Mouse (Mus musculus) liver, embryonic 12.5 days (tissue): ENCODE measurements at regions not wholly inside any gene's neighbourhood (a gene's known extent, or its start where the extent isn't known, plus 50 kb on each side); places are given as distances from the start of the nearest gene placed in this dataset.

ENCODE experiments used
- ATAC-seq: fragments of 200-750 bp; cut with Nextera tagmentation; 2 replicates; pipeline ENCODE4 v1.8.0; 2017; ENCODE audit warnings: moderate number of reproducible peaks, mild to moderate bottlenecking, moderate library complexity
- H3K27ac ChIP-seq: fragments of 300-500 bp; sonication (generic); 2 replicates; pipeline ENCODE4 v1.5.1; 2016; ENCODE audit warnings: mild to moderate bottlenecking
- H3K27me3 ChIP-seq: fragments of 300-500 bp; sonication (generic); replicated peaks from 2 replicates; pipeline ENCODE4 v1.6.1; 2016; ENCODE audit warnings: mild to moderate bottlenecking, moderate library complexity
- H3K36me3 ChIP-seq: fragments of 300-500 bp; sonication (generic); 2 replicates; pipeline ENCODE4 v1.6.1; 2016; ENCODE audit warnings: mild to moderate bottlenecking, moderate library complexity
- H3K4me1 ChIP-seq: fragments of 300-500 bp; sonication (generic); 2 replicates; pipeline ENCODE4 v1.6.1; 2016
- H3K4me2 ChIP-seq: fragments of 300-500 bp; sonication (generic); 2 replicates; pipeline ENCODE4 v1.6.1; 2016; ENCODE audit warnings: mild to moderate bottlenecking, moderate library complexity
- H3K4me3 ChIP-seq: fragments of 300-500 bp; sonication (generic); 2 replicates; pipeline ENCODE4 v1.5.1; 2016; ENCODE audit warnings: mild to moderate bottlenecking, moderate library complexity
- H3K9ac ChIP-seq: fragments of 300-500 bp; sonication (generic); 2 replicates; pipeline ENCODE4 v1.6.1; 2016; ENCODE audit warnings: mild to moderate bottlenecking, moderate library complexity
- H3K9me3 ChIP-seq: fragments of 300-500 bp; sonication (generic); replicated peaks from 2 replicates; pipeline ENCODE4 v1.6.1; 2016; ENCODE audit warnings: mild to moderate bottlenecking, moderate library complexity
- WGBS: fragments of 180-500 bp; shearing (Covaris S2); methylation state at CpG from one replicate; pipeline ENCODE4 v1.1.7; 2016; ENCODE audit not compliant: insufficient replicate concordance; 5-methylcytosine and 5-hydroxymethylcytosine counted together

DNA sequence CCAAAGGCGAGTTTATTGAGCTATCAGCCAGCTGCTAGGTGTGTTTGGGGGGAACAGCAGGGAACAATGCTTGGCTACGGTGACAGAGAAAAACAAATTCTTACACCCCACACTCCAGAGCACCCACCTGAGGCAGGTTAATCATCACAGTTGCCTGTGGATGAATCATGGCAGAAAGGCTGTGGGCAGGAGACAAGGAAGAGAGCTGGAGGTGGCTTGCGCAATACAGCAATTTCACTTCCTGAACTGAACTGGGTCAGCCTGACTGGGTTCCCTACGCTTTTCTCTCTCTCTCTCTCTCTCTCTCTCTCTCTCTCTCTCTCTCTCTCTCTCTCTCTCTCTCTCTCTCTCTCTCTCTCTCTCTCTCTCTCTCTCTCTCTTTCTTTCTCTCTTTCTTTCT is 481.5 kb downstream of the Zfp704 start:
- WGBS = 50% methylated on average over 4 of the region's 4 CpGs
- ATAC-seq = no peak

DNA sequence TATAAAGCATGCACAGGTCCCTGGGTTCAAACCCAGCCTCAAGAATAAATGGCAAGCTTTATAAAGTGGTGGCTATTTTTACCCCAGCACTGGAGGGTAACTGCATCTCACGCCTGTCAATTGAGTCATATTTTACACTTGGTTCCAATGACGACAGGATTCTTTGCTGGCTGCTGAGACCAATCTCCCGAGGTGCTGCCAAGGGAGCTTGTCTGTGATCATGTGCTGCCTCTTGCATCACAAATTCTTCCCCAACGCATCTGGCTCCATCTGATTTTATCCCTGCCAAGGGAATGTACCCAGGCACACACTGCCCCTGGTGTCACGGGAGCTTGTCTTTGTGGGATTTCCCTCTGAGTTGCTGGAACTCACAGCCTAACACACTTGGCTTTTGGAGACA is 486.8 kb downstream of the Zfp704 start:
- Histone ChIP-seq H3K4me2 (no peak overlapping the region), H3K27me3 (no peaks in the 10 kb centered on the region), H3K4me3 (no peak overlapping the region), H3K4me1 (no peaks in the 10 kb centered on the region), H3K9ac (no peak overlapping the region), H3K9me3 (no peaks in the 10 kb centered on the region), H3K27ac (no peak overlapping the region), H3K36me3 (no peaks in the 10 kb centered on the region)
- ATAC-seq = no peak
- WGBS = 54% methylated on average over 5 of the region's 5 CpGs

More for the DNA sequence above, 481.5 kb downstream of the Zfp704 start:
- H3K4me3 ChIP-seq = no peak overlapping the region
- H3K27me3 ChIP-seq = no peaks in the 10 kb centered on the region
- no peaks in the 10 kb centered on the region for H3K36me3 ChIP-seq
- H3K27ac ChIP-seq = no peak overlapping the region
- H3K9ac ChIP-seq = no peak overlapping the region
- H3K9me3 ChIP-seq = no peaks in the 10 kb centered on the region
- H3K4me2 ChIP-seq = no peak overlapping the region
- no peaks in the 10 kb centered on the region for H3K4me1 ChIP-seq

DNA sequence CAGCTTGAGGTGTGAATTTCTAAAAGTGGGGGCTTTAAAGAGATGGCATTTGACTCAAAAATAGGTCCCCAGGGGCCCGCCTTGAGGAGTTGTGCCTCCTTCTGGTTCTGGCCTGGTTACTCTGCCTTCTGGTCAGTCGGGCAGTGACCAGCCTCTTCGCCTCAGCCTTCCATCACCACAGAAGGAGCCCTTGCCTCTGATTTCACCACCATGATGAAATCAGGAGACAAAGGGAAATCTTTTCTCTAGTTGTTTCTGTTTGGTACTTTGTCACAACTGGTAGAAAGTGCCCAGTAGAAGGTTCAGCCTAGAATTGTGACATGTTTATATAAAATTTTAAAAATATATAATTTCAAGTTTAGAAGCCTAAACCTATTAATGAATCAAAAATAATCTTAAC is 492.0 kb downstream of the Zfp704 start:
- no peaks in the 10 kb centered on the region for H3K4me1 ChIP-seq
- H3K36me3 ChIP-seq = no peaks in the 10 kb centered on the region
- no peak for ATAC-seq
- no peak overlapping the region for H3K9ac ChIP-seq
- 54% methylated on average over 3 of the region's 3 CpGs for WGBS
- no peak overlapping the region for H3K4me2 ChIP-seq
- no peak overlapping the region for H3K27ac ChIP-seq
- H3K4me3 ChIP-seq = no peak overlapping the region
- no peaks in the 10 kb centered on the region for H3K9me3 ChIP-seq
- H3K27me3 ChIP-seq = no peaks in the 10 kb centered on the region

DNA sequence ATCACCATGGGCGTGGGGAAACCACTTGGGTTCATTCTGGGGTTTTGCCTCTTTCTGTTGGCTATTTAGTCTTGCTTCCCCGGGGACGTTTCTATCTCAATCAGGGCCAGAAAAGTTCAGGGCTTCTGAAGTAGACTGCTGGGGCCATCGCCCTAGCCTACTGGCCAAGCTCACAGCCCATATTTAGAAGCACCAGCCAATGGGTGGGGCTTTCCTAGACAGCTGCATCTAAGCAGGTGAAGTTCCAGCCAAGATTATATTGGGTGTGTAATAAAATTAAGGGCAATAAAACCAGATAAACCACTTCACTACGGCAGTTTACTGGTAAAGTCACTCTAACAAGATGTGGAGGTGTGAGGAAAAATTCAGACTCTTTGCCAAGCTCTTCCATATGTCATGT is 496.5 kb downstream of the Zfp704 start:
- Histone ChIP-seq H3K9ac (no peak overlapping the region), H3K4me2 (no peak overlapping the region), H3K4me1 (no peaks in the 10 kb centered on the region), H3K27me3 (no peaks in the 10 kb centered on the region), H3K27ac (no peak overlapping the region), H3K9me3 (no peaks in the 10 kb centered on the region), H3K4me3 (no peak overlapping the region), H3K36me3 (no peaks in the 10 kb centered on the region)
- 63% methylated on average over 5 of the region's 5 CpGs for WGBS
- no peak for ATAC-seq

DNA sequence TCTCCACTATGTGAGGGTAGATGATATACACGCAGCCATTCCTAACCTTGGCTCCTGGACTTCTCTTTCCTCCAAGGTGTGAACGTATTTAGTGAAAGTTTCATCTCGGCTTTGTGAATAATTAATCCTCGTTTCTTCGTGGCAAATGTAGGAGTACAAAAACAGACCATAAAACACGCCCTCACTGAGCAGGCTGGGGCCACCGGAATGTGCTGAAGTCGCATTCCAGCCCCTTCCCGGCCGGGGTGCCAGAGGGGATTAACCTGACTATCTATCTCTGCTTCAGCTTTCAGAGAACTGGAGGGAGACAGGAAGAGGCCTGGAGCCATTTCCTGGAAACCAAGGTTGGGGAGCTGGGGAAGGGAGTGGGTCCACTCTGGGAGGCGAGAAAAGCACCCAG is 499.1 kb downstream of the Zfp704 start:
- Histone ChIP-seq H3K36me3 (no peaks in the 10 kb centered on the region), H3K9ac (no peak overlapping the region), H3K9me3 (no peaks in the 10 kb centered on the region), H3K4me2 (no peak overlapping the region), H3K4me1 (0 out of 2 replicates have a peak, but pooled peaks cover under 1% of the 10 kb centered on the region), H3K27ac (no peak overlapping the region), H3K4me3 (no peak overlapping the region), H3K27me3 (no peaks in the 10 kb centered on the region)
- 49% methylated on average over 11 of the region's 11 CpGs for WGBS
- ATAC-seq = no peak

DNA sequence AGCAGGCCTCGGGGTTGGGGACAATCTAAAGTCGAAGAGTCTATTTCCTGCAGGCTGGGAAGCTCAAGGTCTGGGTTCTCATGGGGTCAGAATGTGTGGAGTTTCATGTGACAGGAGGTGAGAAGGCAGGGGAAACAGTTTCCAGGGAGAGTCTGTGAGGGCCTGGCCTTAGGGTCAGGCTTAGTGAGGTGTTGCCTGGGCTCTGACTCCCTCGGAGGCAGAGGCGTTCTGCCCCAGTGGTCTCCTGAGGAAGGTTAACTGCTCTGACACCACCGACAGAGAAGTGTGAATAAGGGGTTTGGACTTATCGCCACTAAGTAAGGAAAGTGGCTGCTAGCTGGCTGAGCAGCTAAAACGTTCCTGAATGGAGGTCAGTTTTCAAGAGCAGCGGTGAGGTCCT is 499.9 kb downstream of the Zfp704 start:
- no peak for ATAC-seq
- no peaks in the 10 kb centered on the region for H3K36me3 ChIP-seq
- WGBS = 34% methylated on average over 8 of the region's 8 CpGs

DNA sequence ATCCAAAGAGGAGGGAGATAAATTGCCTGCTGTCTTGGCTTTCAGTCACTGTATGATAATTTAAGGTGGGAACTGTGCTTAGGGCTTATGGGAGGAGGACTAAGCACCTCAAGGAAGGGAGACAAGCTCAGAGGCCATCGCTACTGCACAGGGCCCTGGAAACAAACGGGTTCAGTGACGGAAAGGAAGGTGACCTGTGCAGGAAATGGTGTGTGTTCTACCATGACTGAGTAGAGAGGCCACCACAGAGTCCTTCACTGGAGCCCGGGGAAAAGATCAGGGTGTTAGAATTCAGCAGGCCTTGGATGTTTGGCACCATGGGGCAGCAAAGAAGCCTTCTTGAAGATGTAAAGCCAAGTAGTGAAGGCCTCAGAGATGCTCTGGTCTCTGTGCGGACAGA is 500.4 kb downstream of the Zfp704 start:
- Histone ChIP-seq H3K36me3 (no peaks in the 10 kb centered on the region), H3K9me3 (no peaks in the 10 kb centered on the region), H3K27ac (no peak overlapping the region), H3K4me2 (no peak overlapping the region), H3K9ac (no peak overlapping the region), H3K4me3 (no peak overlapping the region), H3K4me1 (0 out of 2 replicates have a peak, but pooled peaks cover 4% of the 10 kb centered on the region), H3K27me3 (no peaks in the 10 kb centered on the region)
- no peak for ATAC-seq
- 67% methylated on average over 5 of the region's 5 CpGs for WGBS

More for the DNA sequence above, 499.9 kb downstream of the Zfp704 start:
- H3K9me3 ChIP-seq = no peaks in the 10 kb centered on the region
- H3K9ac ChIP-seq = no peak overlapping the region
- no peak overlapping the region for H3K4me3 ChIP-seq
- H3K27me3 ChIP-seq = no peaks in the 10 kb centered on the region
- H3K27ac ChIP-seq = no peak overlapping the region
- H3K4me2 ChIP-seq = no peak overlapping the region
- H3K4me1 ChIP-seq = 0 out of 2 replicates have a peak, but pooled peaks cover 4% of the 10 kb centered on the region

DNA sequence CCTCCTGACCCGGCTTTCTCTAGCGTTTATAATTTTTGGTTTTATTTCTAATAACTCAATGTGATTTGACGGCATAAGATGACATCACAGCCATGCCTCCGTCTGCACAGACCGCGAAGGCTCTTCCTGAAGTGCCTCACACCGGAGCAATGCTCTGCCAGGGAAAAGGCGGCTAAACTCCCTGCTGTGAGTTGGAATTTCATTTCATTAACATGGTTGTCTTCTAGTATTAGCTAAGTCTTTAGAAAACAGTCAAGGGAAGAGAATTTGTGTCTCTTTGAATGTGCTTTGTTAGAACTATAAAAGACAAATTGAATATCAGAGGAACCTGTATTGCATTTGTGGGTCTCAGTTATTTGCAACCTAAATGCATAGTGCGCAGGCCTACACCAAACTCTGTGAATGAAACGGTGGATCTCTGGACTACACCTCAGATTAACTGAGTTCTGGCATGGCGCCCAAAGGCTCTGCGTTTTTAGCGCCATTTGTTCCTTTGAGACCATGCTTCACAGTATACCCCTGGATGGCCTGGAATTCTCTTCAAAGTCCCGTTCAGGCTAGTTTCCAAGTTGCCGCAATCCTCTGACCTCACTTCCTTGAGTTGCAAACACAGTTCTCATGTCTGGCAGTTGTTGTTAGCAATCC is 502.0 kb downstream of the Zfp704 start:
- Histone ChIP-seq H3K4me3 (no peak overlapping the region), H3K9me3 (no peaks in the 10 kb centered on the region), H3K4me1 (0 out of 2 replicates have a peak, but pooled peaks cover 4% of the 10 kb centered on the region), H3K27ac (no peak overlapping the region), H3K4me2 (no peak overlapping the region), H3K9ac (no peak overlapping the region), H3K36me3 (no peaks in the 10 kb centered on the region), H3K27me3 (no peaks in the 10 kb centered on the region)
- no peak for ATAC-seq
- WGBS = 76% methylated on average over 15 of the region's 15 CpGs

DNA sequence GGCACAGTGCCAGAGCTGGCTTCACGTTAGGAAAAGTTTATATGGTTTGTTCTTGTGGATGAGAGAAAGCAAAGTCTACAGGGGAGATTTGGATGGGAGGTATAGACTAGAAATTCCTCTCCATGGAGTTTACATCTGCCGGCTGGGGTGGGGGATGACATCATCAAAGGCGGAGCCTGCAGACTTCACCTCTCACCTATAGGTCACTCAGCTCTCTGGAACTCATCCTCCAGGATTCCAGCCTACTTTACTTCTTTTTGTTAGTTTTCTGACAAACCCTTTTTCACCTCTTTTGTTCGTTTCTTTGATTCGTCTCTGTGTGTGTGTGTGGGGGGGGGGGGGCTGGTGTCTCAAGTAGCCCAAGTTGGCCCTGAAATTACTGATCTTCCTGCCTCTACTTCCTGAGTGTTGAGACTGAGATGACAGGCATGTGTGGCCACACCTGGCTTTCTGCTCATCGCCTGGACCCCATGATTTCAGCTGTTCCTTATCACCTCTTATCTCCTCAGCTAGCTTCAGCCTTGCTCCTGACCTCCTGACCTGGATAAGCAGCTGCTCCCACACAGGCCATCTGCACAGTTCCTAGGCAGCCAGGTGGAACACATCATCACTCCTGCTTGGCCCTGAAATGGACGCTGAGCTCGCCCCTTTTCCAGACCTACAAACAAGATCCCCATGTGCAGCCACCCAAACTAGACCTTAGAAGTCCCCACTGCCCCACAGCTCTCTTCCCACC is 504.5 kb downstream of the Zfp704 start:
- no peak overlapping the region for H3K27ac ChIP-seq
- no peak overlapping the region for H3K4me3 ChIP-seq
- no peaks in the 10 kb centered on the region for H3K36me3 ChIP-seq
- no peak overlapping the region for H3K9ac ChIP-seq
- H3K4me2 ChIP-seq = no peak overlapping the region
- H3K4me1 ChIP-seq = 0 out of 2 replicates have a peak, but pooled peaks cover 4% of the 10 kb centered on the region
- no peaks in the 10 kb centered on the region for H3K27me3 ChIP-seq
- ATAC-seq = no peak
- H3K9me3 ChIP-seq = no peaks in the 10 kb centered on the region
- 42% methylated on average over 8 of the region's 8 CpGs for WGBS

DNA sequence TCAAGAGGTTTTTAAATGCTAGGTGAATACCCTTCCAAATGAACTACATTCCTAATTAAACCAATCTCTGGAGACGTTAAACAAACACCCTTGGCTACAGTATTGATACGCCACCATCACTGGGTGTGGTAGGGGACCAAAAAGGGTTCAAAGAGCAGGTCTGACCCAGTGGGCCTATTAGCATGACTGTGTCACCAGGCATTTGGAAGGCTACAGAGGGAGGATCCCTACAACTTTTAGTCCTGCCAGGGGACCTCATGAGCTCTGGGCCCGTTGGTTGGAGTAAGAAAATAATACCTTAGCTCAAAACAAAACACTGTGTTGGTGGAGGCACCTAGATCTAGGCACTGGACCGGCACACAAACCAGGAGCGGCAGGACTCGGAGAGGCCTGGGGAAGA is 506.4 kb downstream of the Zfp704 start:
- H3K9me3 ChIP-seq = no peaks in the 10 kb centered on the region
- ATAC-seq = no peak
- H3K27ac ChIP-seq = no peak overlapping the region
- H3K4me1 ChIP-seq = 0 out of 2 replicates have a peak, but pooled peaks cover 4% of the 10 kb centered on the region
- no peak overlapping the region for H3K4me3 ChIP-seq
- H3K27me3 ChIP-seq = no peaks in the 10 kb centered on the region
- no peaks in the 10 kb centered on the region for H3K36me3 ChIP-seq
- no peak overlapping the region for H3K4me2 ChIP-seq
- WGBS = 77% methylated on average over 6 of the region's 6 CpGs
- H3K9ac ChIP-seq = no peak overlapping the region

DNA sequence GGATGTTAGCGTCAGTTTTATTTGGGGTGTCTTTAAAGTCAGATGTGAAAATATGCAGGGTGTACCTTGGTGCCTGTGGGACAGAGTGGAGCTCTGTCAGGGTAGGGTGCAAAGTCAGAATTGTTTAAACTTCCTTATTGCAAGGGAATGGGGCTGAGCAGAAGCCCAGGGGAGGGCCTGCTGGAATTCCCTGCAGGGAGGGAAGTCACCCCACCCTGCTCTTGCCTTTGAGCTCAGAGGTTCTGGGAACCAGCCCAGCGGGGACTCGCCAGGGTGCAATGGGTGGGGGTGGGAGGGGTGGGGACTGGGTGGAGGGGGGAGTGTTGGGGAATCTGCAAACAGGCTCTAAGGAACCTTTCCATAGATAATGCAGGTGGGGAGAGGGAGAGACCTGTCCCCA is 508.6 kb downstream of the Zfp704 start:
- Histone ChIP-seq H3K36me3 (no peaks in the 10 kb centered on the region), H3K27me3 (no peaks in the 10 kb centered on the region), H3K27ac (no peak overlapping the region), H3K4me3 (no peak overlapping the region), H3K4me2 (no peak overlapping the region), H3K4me1 (0 out of 2 replicates have a peak, but pooled peaks cover 4% of the 10 kb centered on the region), H3K9me3 (no peaks in the 10 kb centered on the region), H3K9ac (no peak overlapping the region)
- no peak for ATAC-seq
- WGBS = 49% methylated on average over 3 of the region's 3 CpGs

DNA sequence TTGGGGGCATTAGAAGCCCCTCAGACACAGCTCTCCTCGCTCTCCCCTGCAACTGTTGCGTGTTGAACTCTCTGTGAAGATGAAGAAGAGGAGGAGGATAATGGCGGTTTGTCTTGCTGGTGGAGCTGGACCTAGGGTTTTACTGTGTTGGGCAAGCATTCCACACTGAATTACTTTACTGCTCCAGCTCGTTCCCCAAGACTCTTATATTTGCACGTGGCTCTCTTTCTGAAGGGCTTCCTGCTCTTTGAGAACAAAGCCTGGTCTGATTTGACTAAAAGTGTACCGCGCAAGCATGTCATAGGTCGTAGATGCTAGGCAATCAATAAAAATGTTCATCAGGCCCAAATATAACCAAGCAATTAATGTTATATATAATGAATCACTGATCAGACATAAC is 509.1 kb downstream of the Zfp704 start:
- no peaks in the 10 kb centered on the region for H3K36me3 ChIP-seq
- 72% methylated on average over 8 of the region's 8 CpGs for WGBS
- no peak for ATAC-seq

More for the DNA sequence above, 509.1 kb downstream of the Zfp704 start:
- H3K4me3 ChIP-seq = no peak overlapping the region
- no peaks in the 10 kb centered on the region for H3K27me3 ChIP-seq
- no peak overlapping the region for H3K4me2 ChIP-seq
- H3K9me3 ChIP-seq = no peaks in the 10 kb centered on the region
- H3K27ac ChIP-seq = no peak overlapping the region
- no peak overlapping the region for H3K9ac ChIP-seq
- 0 out of 2 replicates have a peak, but pooled peaks cover 4% of the 10 kb centered on the region for H3K4me1 ChIP-seq
